Mouse (Mus musculus): ENCODE measurements around the gene Plpp3. TPM values are rescaled to one million over a fixed set of nuclear protein-coding genes. Genes with fewer than 3 reads are reported as not detected.

Plpp3 gene
- polyA plus RNA-seq, 1 experiment from 2014 or later: 91.7 TPM

DNA sequence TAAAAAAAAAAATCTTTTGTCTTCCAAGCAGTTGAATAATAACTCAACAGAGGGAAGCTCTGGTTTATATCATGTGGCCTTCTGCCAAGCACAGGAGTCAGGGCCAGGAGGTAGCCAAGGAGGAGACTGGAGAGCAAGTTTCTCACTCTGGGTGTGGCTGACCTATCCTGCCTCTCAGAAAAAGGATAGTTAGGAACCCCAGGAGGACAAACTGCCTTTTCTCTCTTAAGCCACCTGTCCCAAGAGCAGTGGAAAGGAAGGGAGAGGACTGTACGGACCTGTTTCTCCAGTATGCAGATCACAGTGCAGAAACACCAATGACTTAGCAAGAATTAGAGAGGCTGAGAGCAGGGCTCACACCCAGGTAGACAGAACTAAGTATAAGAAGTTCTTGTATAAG, 57.3 kb downstream of the Plpp3 start:
- Histone ChIP-seq H3K4me2 (replicated peaks) (no peak overlapping the region), H3K4me1 (no peaks in the 10 kb centered on the region), H3K27ac (no peak overlapping the region), H3K9me3 (replicated peaks) (no peaks in the 10 kb centered on the region), H3K27me3 (no peaks in the 10 kb centered on the region), H3K4me3 (no peak overlapping the region), H3K9ac (no peak overlapping the region), H3K36me3 (peaks cover 26% of the 10 kb centered on the region)
- 68% methylated on average over 1 of the region's 1 CpGs for WGBS
- ATAC-seq (ENCODE audit: low FRiP score): no peak

DNA sequence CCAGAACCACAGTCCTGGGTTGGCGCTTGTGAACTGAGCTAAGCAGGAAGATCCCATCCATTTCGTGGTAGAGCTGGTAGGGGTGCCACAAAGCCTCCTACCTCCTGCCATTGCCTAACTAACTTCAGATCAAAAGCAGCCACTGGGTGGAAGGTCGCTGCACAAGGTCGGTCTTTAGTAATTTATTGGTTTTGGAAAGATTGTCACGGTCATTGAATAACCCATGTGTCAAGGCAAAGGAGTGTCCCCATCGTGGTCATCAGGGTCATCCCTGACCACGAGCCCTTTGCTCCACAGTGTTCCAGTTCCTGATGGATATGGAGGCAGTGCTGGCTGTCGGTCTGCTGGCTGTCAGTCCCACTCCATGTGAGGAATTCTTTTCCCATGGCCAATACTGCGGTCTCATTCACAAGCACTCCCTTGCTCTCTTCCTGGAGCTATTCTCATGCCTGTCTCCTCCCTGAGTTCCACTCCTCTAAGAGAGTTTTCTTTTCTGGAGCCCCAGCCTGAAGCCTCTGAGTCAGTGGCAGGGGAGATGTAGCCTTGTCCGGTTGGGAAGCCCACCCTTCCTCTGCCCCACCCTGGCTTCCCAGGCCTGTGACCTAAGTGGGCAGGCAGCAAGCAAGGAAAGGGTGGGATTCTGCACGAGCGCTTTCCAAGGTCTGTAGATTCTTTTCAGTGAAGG, 58.7 kb downstream of the Plpp3 start:
- H3K9ac ChIP-seq: no peak overlapping the region
- H3K27me3 ChIP-seq: no peaks in the 10 kb centered on the region
- peaks cover 33% of the 10 kb centered on the region for H3K36me3 ChIP-seq
- H3K27ac ChIP-seq: no peak overlapping the region
- WGBS: 79% methylated on average over 12 of the region's 12 CpGs
- no peaks in the 10 kb centered on the region; the same call in 1 of the 2 replicates for H3K4me1 ChIP-seq
- no peak for ATAC-seq (ENCODE audit: low FRiP score)
- no peaks in the 10 kb centered on the region for H3K9me3 ChIP-seq (replicated peaks)
- no peak overlapping the region for H3K4me3 ChIP-seq
- no peak overlapping the region for H3K4me2 ChIP-seq (replicated peaks)

DNA sequence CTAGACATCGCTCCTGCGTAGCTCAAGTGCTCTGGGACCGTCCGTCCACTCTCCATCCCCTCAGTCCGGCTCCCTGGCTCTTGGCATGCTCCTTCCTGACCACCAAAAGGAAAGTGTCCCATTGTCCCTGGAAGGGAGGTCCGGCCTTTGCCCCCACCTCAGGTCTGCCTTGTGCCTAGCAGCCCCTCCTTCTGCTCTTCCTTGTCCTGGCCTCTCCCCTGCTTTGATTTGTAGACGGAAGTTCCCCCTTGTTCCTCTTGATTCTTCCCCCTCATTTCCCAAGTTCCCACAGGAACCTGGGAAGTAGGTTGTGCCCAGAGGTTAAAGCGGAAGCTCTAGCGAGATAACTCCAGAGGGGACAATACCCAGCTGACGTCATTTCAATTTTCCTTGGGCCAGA, 61.1 kb downstream of the Plpp3 start:
- ATAC-seq (ENCODE audit: low FRiP score): no peak
- Histone ChIP-seq H3K36me3 (peaks cover 34% of the 10 kb centered on the region), H3K27me3 (no peaks in the 10 kb centered on the region), H3K9me3 (replicated peaks) (no peaks in the 10 kb centered on the region), H3K27ac (no peak overlapping the region), H3K4me1 (no peaks in the 10 kb centered on the region; the same call in 1 of the 2 replicates), H3K9ac (no peak overlapping the region), H3K4me3 (no peak overlapping the region), H3K4me2 (replicated peaks) (no peak overlapping the region)
- 77% methylated on average over 10 of the region's 10 CpGs for WGBS

DNA sequence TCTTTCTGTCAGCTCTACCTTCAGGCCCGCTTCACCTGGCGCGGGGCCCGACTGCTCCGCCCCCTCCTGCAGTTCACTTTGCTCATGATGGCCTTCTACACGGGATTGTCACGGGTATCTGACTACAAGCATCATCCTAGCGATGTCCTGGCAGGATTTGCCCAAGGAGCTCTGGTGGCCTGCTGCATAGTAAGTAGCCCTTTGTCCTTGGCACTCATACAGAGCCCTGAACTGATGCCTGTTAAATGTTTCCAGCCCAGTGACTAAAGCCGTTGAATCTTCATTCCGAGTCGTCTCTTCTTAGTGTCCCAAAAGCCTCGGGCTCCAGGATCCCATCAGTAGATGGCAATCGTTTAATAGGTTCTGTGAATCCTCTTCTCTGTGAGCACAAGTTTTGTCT, 62.2 kb downstream of the Plpp3 start:
- no peak overlapping the region for H3K9ac ChIP-seq
- no peak overlapping the region for H3K4me3 ChIP-seq
- H3K27ac ChIP-seq: no peak overlapping the region
- no peak for ATAC-seq (ENCODE audit: low FRiP score)
- 91% methylated on average over 13 of the region's 13 CpGs for WGBS
- peaks cover 44% of the 10 kb centered on the region for H3K36me3 ChIP-seq
- H3K4me1 ChIP-seq: peaks cover 6% of the 10 kb centered on the region; the same call in 1 of the 2 replicates
- H3K27me3 ChIP-seq: no peaks in the 10 kb centered on the region
- no peaks in the 10 kb centered on the region for H3K9me3 ChIP-seq (replicated peaks)
- H3K4me2 ChIP-seq (replicated peaks): no peak overlapping the region

DNA sequence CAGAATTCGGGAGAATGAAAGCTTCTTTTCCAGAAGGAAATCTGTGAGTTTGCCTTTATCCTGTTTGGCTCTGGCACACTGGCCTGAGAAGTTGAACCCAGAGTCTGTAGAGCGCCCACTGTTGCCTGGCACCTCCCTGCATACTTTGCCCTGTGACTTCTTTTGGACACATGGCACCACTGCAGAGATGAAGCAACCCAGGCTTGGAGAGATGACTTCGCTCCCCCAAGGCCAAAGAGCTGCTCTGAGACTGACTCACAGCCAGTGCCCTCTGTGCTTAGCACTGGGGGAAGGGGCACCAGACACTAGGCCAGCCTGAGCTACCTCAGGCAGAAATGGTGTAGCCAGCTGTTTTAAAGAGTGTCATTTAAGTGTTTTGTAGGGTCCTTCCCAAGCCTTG, 63.7 kb downstream of the Plpp3 start:
- peaks cover 6% of the 10 kb centered on the region; the same call in 1 of the 2 replicates for H3K4me1 ChIP-seq
- no peaks in the 10 kb centered on the region for H3K9me3 ChIP-seq (replicated peaks)
- no peak overlapping the region for H3K4me2 ChIP-seq (replicated peaks)
- WGBS: 94% methylated on average over 3 of the region's 3 CpGs
- no peaks in the 10 kb centered on the region for H3K27me3 ChIP-seq
- H3K36me3 ChIP-seq: peaks cover 44% of the 10 kb centered on the region
- no peak overlapping the region for H3K27ac ChIP-seq
- no peak overlapping the region for H3K4me3 ChIP-seq
- no peak overlapping the region for H3K9ac ChIP-seq
- no peak for ATAC-seq (ENCODE audit: low FRiP score)

DNA sequence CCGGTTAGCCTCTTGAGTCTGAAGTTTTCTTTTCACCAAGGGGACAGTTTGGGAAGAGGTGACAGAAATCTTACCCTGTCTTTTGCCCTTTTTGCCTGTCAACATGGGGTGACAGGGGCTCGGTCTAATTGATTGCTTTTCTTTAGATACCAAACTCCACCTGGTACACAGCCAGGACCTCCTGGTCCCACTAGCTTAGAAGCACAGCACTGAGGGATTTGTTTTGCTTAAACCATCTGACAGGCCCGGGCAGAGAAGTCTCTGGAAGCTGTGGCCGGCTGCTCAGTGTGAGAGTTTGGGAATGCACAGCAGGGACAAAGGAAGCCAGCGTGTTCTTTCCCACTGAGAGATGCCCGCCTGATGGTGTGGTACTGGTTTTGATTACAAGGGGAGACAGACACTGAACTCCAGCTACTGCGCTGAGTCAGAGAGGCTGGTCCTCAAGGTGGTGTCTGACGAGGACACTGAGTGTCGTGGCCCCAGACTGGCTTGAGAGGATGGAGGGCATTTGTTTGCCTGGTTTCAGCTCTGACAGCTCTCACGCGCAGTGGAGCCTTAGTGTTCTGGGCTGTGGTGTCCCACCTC, 64.2 kb downstream of the Plpp3 start:
- WGBS: 73% methylated on average over 11 of the region's 11 CpGs
- no peak for ATAC-seq (ENCODE audit: low FRiP score)

DNA sequence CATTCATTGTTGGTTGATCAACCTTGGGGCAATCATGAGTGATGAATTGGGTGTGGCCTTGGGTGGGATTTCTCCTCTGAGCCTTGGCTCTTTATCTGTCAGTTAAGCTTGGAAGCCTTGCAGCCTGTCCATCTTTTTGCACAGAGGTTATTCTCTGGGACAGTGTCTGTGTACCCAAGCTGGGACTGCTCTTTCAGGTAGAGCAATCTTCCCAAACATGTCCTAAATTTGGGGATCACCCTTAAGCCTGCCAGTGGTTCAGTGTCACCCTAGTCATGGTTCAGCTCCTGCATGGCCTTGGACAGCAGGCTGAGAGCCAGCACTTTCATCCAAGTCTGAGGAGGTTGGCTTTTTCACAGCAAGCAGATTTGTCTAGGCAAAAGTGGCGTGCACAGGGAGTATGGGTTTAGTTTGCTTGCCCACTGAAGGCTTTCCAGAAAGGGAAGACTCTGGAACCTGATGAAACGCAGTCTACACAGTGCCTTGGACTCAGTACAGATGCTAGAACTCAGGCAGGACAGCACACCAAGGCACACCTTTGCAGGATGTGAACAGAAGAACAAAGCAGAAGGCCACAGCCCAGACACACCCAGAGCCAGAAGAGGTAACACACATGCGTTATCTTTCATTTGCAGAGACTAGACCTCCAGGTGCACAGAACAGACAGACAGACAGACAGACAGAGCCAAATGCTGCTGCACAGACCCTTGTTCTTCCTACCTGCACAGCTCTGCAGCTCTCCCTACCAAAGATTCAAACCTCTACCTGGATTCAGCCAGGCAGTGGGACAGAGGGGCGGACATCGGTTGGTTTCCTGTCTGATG, 66.2 kb downstream of the Plpp3 start:
- H3K27ac ChIP-seq: no peak overlapping the region
- H3K27me3 ChIP-seq: no peaks in the 10 kb centered on the region
- no peak overlapping the region for H3K9ac ChIP-seq
- 84% methylated on average over 5 of the region's 5 CpGs for WGBS
- no peaks in the 10 kb centered on the region for H3K9me3 ChIP-seq (replicated peaks)
- H3K36me3 ChIP-seq: peaks cover 65% of the 10 kb centered on the region
- no peak overlapping the region for H3K4me2 ChIP-seq (replicated peaks)
- no peak for ATAC-seq (ENCODE audit: low FRiP score)
- peaks cover 6% of the 10 kb centered on the region; the same call in 1 of the 2 replicates for H3K4me1 ChIP-seq
- no peak overlapping the region for H3K4me3 ChIP-seq

More for the DNA sequence above, 64.2 kb downstream of the Plpp3 start:
- Histone ChIP-seq H3K9ac (no peak overlapping the region), H3K36me3 (peaks cover 46% of the 10 kb centered on the region), H3K27me3 (no peaks in the 10 kb centered on the region), H3K4me3 (no peak overlapping the region), H3K4me1 (peaks cover 6% of the 10 kb centered on the region; the same call in 1 of the 2 replicates), H3K9me3 (replicated peaks) (no peaks in the 10 kb centered on the region), H3K4me2 (replicated peaks) (no peak overlapping the region), H3K27ac (no peak overlapping the region)

DNA sequence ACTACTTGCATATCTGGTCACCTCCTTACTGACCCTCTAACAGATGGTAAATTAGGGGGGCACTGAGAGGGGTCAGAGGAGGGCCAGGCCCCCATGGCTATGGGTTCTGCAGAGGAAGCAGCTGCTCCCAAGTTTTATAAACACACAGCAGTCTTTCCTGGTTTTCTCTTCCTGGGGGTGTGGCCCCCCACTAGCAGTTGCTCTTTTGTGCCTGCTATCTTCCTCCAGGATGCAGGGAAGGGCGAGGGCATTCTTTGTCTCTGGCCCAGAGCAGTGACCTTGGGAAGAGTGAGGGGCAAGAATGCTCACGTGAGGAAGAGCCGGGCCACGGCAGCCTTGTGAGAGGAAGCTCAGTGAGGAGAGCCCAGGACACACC, 66.8 kb downstream of the Plpp3 start:
- no peak overlapping the region for H3K9ac ChIP-seq
- no peak for ATAC-seq (ENCODE audit: low FRiP score)
- H3K27me3 ChIP-seq: no peaks in the 10 kb centered on the region
- no peak overlapping the region for H3K4me3 ChIP-seq
- peaks cover 6% of the 10 kb centered on the region; the same call in 1 of the 2 replicates for H3K4me1 ChIP-seq
- no peak overlapping the region for H3K4me2 ChIP-seq (replicated peaks)
- H3K36me3 ChIP-seq: peaks cover 71% of the 10 kb centered on the region
- H3K9me3 ChIP-seq (replicated peaks): no peaks in the 10 kb centered on the region
- H3K27ac ChIP-seq: no peak overlapping the region
- WGBS: 37% methylated on average over 4 of the region's 4 CpGs

DNA sequence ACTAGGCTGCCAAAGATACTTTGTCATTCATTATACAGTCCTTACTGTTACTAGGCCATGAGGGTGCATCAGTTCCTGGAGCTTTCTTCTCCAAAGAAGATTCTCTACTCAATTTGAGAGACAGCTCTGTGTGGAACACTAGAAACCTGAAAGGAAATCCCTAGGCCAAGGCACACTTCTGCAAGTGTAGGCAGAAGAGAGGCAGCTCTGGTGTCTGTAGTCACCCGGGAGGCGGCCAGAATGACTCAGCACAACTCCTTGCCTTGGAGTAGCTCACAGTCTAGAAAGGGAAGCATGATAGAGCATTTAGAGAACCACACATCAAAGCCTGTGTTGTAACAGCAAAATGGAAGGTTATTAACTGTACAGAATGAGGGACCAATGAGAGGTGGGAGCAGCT, 68.4 kb downstream of the Plpp3 start:
- no peak for ATAC-seq (ENCODE audit: low FRiP score)
- peaks cover 67% of the 10 kb centered on the region for H3K36me3 ChIP-seq
- WGBS: 69% methylated on average over 2 of the region's 2 CpGs

DNA sequence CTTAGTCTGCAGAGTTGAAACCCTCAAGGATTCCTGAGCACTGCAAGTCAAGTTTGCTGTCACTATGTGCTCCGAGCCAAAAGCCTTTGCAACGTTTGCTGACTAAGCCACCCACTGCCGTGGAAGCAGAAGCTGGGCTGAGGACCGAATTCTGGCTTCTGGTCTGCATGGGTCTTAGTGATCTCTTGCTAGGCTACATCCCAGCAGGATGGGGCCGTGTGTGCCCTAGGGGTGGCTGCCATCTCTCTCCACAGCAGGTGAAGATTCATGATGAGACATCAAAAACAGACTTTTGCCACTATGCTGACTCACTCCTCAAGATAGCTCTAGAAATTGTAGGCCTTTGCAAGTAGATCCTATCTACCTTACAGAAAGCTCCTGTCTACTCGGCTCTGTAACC, 69.2 kb downstream of the Plpp3 start:
- Histone ChIP-seq H3K27me3 (no peaks in the 10 kb centered on the region), H3K4me3 (no peak overlapping the region), H3K9me3 (replicated peaks) (no peaks in the 10 kb centered on the region), H3K36me3 (peaks cover 66% of the 10 kb centered on the region), H3K4me2 (replicated peaks) (no peak overlapping the region), H3K9ac (no peak overlapping the region), H3K4me1 (0 out of 2 replicates have a peak, but pooled peaks cover 6% of the 10 kb centered on the region), H3K27ac (no peak overlapping the region)
- no peak for ATAC-seq (ENCODE audit: low FRiP score)
- WGBS: 84% methylated on average over 6 of the region's 6 CpGs

More for the DNA sequence above, 68.4 kb downstream of the Plpp3 start:
- peaks cover 6% of the 10 kb centered on the region; the same call in 1 of the 2 replicates for H3K4me1 ChIP-seq
- no peak overlapping the region for H3K9ac ChIP-seq
- H3K27ac ChIP-seq: no peak overlapping the region
- H3K4me3 ChIP-seq: no peak overlapping the region
- no peaks in the 10 kb centered on the region for H3K27me3 ChIP-seq
- H3K4me2 ChIP-seq (replicated peaks): no peak overlapping the region
- no peaks in the 10 kb centered on the region for H3K9me3 ChIP-seq (replicated peaks)

DNA sequence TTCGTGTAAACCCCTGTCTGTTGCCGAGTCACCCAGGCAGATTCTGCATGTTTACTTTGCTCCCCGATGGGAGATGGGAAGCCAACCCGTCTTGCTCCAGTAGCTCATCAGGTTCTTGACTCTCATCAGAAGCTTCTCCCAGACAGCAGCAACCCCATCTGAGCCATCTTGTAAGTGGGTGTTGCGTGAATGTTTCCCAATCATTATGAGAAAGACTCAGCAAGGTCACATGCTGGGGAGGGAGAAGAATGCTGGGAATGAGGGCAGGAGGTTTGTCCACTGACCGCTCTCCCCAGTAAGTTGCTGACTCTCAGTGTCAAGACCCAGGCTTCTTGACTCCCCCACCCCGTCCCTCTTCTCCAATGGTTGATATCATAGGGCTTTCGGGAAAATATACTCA, 73.0 kb downstream of the Plpp3 start:
- no peaks in the 10 kb centered on the region for H3K27me3 ChIP-seq
- H3K4me2 ChIP-seq (replicated peaks): no peak overlapping the region
- H3K4me1 ChIP-seq: no peaks in the 10 kb centered on the region
- H3K9ac ChIP-seq: no peak overlapping the region
- 86% methylated on average over 8 of the region's 8 CpGs for WGBS
- H3K36me3 ChIP-seq: peaks cover 51% of the 10 kb centered on the region
- no peaks in the 10 kb centered on the region for H3K9me3 ChIP-seq (replicated peaks)
- no peak for ATAC-seq (ENCODE audit: low FRiP score)
- H3K27ac ChIP-seq: no peak overlapping the region
- no peak overlapping the region for H3K4me3 ChIP-seq

DNA sequence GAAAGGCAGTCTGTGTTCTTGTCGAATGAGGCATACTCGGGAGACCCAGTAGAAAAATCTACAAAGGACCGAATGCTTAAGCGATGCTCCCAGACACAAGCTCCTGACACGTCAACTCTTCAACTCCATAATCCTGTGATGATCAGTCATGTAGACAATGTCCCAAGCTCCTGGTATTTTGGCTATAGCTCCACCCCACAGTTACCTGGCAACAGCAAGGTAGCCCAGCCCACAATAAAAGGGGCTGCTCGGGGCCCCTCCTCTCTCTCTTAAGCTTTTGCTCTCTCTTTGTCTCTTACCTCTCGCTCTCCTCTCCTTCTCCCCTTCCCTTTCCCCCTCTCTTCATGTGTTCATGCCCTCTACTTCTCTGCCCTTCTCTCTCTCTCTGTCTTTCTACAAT, 83.1 kb downstream of the Plpp3 start:
- no peaks in the 10 kb centered on the region for H3K9me3 ChIP-seq (replicated peaks)
- WGBS: 39% methylated on average over 7 of the region's 7 CpGs
- H3K27me3 ChIP-seq: no peaks in the 10 kb centered on the region
- peaks cover 5% of the 10 kb centered on the region for H3K4me1 ChIP-seq
- H3K4me2 ChIP-seq (replicated peaks): no peak overlapping the region
- ATAC-seq (ENCODE audit: low FRiP score): no peak
- no peak overlapping the region for H3K9ac ChIP-seq
- H3K4me3 ChIP-seq: no peak overlapping the region
- no peaks in the 10 kb centered on the region for H3K36me3 ChIP-seq
- H3K27ac ChIP-seq: no peak overlapping the region

All from hindbrain, embryonic 12.5 days (tissue).